Mouse (Mus musculus): ENCODE results near the gene Ric8b. TPM values are rescaled to one million over a fixed set of nuclear protein-coding genes. Genes with fewer than 3 reads are reported as not detected.

Ric8b gene
- polyA plus RNA-seq, 1 experiment from 2014 or later = 48.1 TPM

- no peak overlapping the region for H3K4me2 ChIP-seq
- 85% methylated on average over 6 of the region's 6 CpGs for WGBS
- H3K9me3 ChIP-seq = no peaks in the 10 kb centered on the region
- no peak for ATAC-seq (ENCODE audit: low FRiP score, low read depth)
- H3K27me3 ChIP-seq = no peaks in the 10 kb centered on the region
- H3K4me1 ChIP-seq (replicated peaks) = peaks cover 18% of the 10 kb centered on the region
- H3K9ac ChIP-seq = no peak overlapping the region
- H3K4me3 ChIP-seq = no peak overlapping the region
- peaks cover 8% of the 10 kb centered on the region; the same call in 1 of the 2 replicates for H3K36me3 ChIP-seq
- no peak overlapping the region for H3K27ac ChIP-seq (replicated peaks)
These were observed 79.0 kb downstream of the Ric8b start for GRCm38 (mm10) chr10:84996366-84996765.

- H3K9ac ChIP-seq = no peak overlapping the region
- H3K27ac ChIP-seq (replicated peaks) = no peak overlapping the region; the same call in 1 of the 2 replicates
- WGBS = 63% methylated on average over 10 of the region's 10 CpGs
- H3K9me3 ChIP-seq = no peaks in the 10 kb centered on the region
- 0 out of 2 replicates have a peak, but pooled peaks cover 5% of the 10 kb centered on the region for H3K36me3 ChIP-seq
- H3K27me3 ChIP-seq = no peaks in the 10 kb centered on the region
- H3K4me3 ChIP-seq = no peak overlapping the region
- peaks cover 18% of the 10 kb centered on the region for H3K4me1 ChIP-seq (replicated peaks)
- H3K4me2 ChIP-seq = no peak overlapping the region
- ATAC-seq (ENCODE audit: low FRiP score, low read depth) = no peak
These were observed 80.3 kb downstream of the Ric8b start for GRCm38 (mm10) chr10:84997571-84998224.

- ATAC-seq (ENCODE audit: low FRiP score, low read depth) = no peak
- Histone ChIP-seq H3K27ac (replicated peaks) (no peak overlapping the region), H3K36me3 (0 out of 2 replicates have a peak, but pooled peaks cover 4% of the 10 kb centered on the region), H3K9me3 (no peaks in the 10 kb centered on the region), H3K4me3 (no peak overlapping the region), H3K4me1 (replicated peaks) (peaks cover 18% of the 10 kb centered on the region), H3K27me3 (no peaks in the 10 kb centered on the region), H3K4me2 (no peak overlapping the region), H3K9ac (no peak overlapping the region)
- WGBS = 57% methylated on average over 1 of the region's 1 CpGs
These were observed 80.8 kb downstream of the Ric8b start for GRCm38 (mm10) chr10:84998225-84998579.

- no peaks in the 10 kb centered on the region for H3K9me3 ChIP-seq
- H3K27ac ChIP-seq (replicated peaks) = no peak overlapping the region
- H3K9ac ChIP-seq = no peak overlapping the region
- no peak for ATAC-seq (ENCODE audit: low FRiP score, low read depth)
- H3K4me3 ChIP-seq = no peak overlapping the region
- 0 out of 2 replicates have a peak, but pooled peaks cover 4% of the 10 kb centered on the region for H3K36me3 ChIP-seq
- WGBS = 78% methylated on average over 7 of the region's 7 CpGs
- no peaks in the 10 kb centered on the region for H3K27me3 ChIP-seq
- peaks cover 13% of the 10 kb centered on the region for H3K4me1 ChIP-seq (replicated peaks)
- H3K4me2 ChIP-seq = no peak overlapping the region
These were observed 84.5 kb downstream of the Ric8b start for GRCm38 (mm10) chr10:85001920-85002319.

GRCm38 (mm10) chr10:85003190-85004026, 86.0 kb downstream of the Ric8b start:
- H3K4me3 ChIP-seq = no peak overlapping the region
- no peaks in the 10 kb centered on the region for H3K27me3 ChIP-seq
- no peak overlapping the region for H3K27ac ChIP-seq (replicated peaks)
- no peak overlapping the region for H3K9ac ChIP-seq
- no peak for ATAC-seq (ENCODE audit: low FRiP score, low read depth)
- H3K4me2 ChIP-seq = no peak overlapping the region
- no peaks in the 10 kb centered on the region for H3K9me3 ChIP-seq
- peaks cover 12% of the 10 kb centered on the region; the same call in 1 of the 2 replicates for H3K4me1 ChIP-seq (replicated peaks)
- WGBS = 90% methylated on average over 7 of the region's 7 CpGs
- H3K36me3 ChIP-seq = 0 out of 2 replicates have a peak, but pooled peaks cover 4% of the 10 kb centered on the region

- Histone ChIP-seq H3K27ac (replicated peaks) (no peak overlapping the region), H3K4me1 (replicated peaks) (peaks cover 16% of the 10 kb centered on the region; the same call in 1 of the 2 replicates), H3K9ac (no peak overlapping the region), H3K9me3 (no peaks in the 10 kb centered on the region), H3K4me3 (no peak overlapping the region), H3K27me3 (no peaks in the 10 kb centered on the region), H3K36me3 (peaks cover 9% of the 10 kb centered on the region; the same call in 1 of the 2 replicates), H3K4me2 (no peak overlapping the region)
- ATAC-seq (ENCODE audit: low FRiP score, low read depth) = no peak
- WGBS = 82% methylated on average over 7 of the region's 7 CpGs
These were observed 89.3 kb downstream of the Ric8b start for GRCm38 (mm10) chr10:85006573-85007310.

GRCm38 (mm10) chr10:85007861-85008840, 90.7 kb downstream of the Ric8b start:
- Histone ChIP-seq H3K27me3 (no peaks in the 10 kb centered on the region), H3K36me3 (peaks cover 9% of the 10 kb centered on the region; the same call in 1 of the 2 replicates), H3K9me3 (no peaks in the 10 kb centered on the region), H3K9ac (no peak overlapping the region), H3K4me1 (replicated peaks) (peaks cover 16% of the 10 kb centered on the region; the same call in 1 of the 2 replicates), H3K4me2 (no peak overlapping the region), H3K27ac (replicated peaks) (no peak overlapping the region; the same call in 1 of the 2 replicates), H3K4me3 (no peak overlapping the region)
- no peak for ATAC-seq (ENCODE audit: low FRiP score, low read depth)
- 55% methylated on average over 11 of the region's 11 CpGs for WGBS

GRCm38 (mm10) chr10:85011066-85011465, 93.7 kb downstream of the Ric8b start:
- 58% methylated on average over 2 of the region's 2 CpGs for WGBS
- Histone ChIP-seq H3K27me3 (no peaks in the 10 kb centered on the region), H3K4me3 (no peak overlapping the region), H3K27ac (replicated peaks) (no peak overlapping the region), H3K4me1 (replicated peaks) (peaks cover 24% of the 10 kb centered on the region; the same call in 1 of the 2 replicates), H3K9ac (no peak overlapping the region), H3K9me3 (no peaks in the 10 kb centered on the region), H3K36me3 (peaks cover 19% of the 10 kb centered on the region; the same call in 1 of the 2 replicates), H3K4me2 (no peak overlapping the region)
- no peak for ATAC-seq (ENCODE audit: low FRiP score, low read depth)

- Histone ChIP-seq H3K4me3 (no peak overlapping the region), H3K27ac (replicated peaks) (no peak overlapping the region), H3K4me2 (no peak overlapping the region), H3K9ac (no peak overlapping the region), H3K9me3 (no peaks in the 10 kb centered on the region), H3K27me3 (no peaks in the 10 kb centered on the region), H3K36me3 (peaks cover 38% of the 10 kb centered on the region), H3K4me1 (replicated peaks) (peaks cover 12% of the 10 kb centered on the region; the same call in 1 of the 2 replicates)
- WGBS = 20% methylated on average over 1 of the region's 1 CpGs
- ATAC-seq (ENCODE audit: low FRiP score, low read depth) = no peak
These were observed 96.0 kb downstream of the Ric8b start for GRCm38 (mm10) chr10:85013464-85013863.

GRCm38 (mm10) chr10:85013924-85014428, 96.6 kb downstream of the Ric8b start:
- no peak for ATAC-seq (ENCODE audit: low FRiP score, low read depth)
- Histone ChIP-seq H3K9me3 (no peaks in the 10 kb centered on the region), H3K4me2 (no peak overlapping the region), H3K9ac (no peak overlapping the region), H3K27me3 (no peaks in the 10 kb centered on the region), H3K27ac (replicated peaks) (no peak overlapping the region), H3K36me3 (peaks cover 43% of the 10 kb centered on the region), H3K4me3 (no peak overlapping the region), H3K4me1 (replicated peaks) (0 out of 2 replicates have a peak, but pooled peaks cover 8% of the 10 kb centered on the region)
- 52% methylated on average over 8 of the region's 8 CpGs for WGBS

Data from hindbrain, embryonic 15.5 days (tissue).